Mouse (Mus musculus) cerebellum, adult 9-10 months (tissue): ENCODE results near the gene Atoh8.
A peak's percentile ranks its signal among the peaks of the same experiment; 100 is the strongest.

Experiments
- DNase-seq: peaks from one replicate; pipeline ENCODE4 v3.0.0; 2022

Gene Atoh8

DNA sequence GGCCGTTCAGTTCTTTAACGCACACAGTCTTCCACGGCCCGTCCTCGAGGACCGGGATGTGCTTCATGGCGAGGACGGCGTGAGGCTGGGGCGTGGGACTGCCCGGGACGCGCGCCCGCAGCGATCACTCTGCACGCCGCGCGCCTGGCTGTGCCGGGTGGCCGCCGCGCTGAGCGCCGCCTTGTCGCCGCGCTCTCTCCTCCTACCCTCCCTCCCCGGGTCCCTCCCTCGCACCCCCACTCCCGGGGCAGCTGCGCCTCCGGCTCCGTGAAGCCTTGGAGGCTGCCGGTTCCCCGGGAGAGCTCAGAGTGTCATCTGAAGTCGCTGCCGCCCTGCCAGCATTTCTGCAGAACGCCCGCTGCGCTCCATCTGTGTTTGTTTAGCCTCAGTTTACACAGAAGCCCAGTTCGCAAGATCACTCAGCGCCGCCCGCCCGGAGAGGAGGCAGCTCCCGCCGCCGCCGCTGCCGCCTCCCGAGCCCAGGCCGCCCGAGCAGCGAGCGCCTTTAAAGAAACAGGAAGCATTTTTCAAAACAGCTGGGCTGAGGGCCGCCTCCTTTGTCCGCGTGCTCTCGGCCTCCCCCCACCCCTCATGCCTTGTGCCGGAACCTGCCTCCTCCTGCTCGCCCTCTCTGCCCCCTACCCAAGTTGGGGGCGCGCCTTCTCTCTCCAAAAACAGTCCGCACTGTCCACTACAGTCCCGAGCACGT, at the start of gene Atoh8:
Atoh8 (minus strand) TSS at position 480 of the 709 bp plus-strand sequence.
- DNase-seq: peak; percentile 66

GRCm38 (mm10) chr6:72283914-72284313, 48.5 kb upstream of the Atoh8 start:
- DNase-seq: peak; percentile 55

GRCm38 (mm10) chr6:72280410-72280998, 45.1 kb upstream of the Atoh8 start:
- no peak for DNase-seq

- no peak for DNase-seq
These were observed 44.1 kb upstream of the Atoh8 start for GRCm38 (mm10) chr6:72279505-72279904.

- DNase-seq: no peak
These were observed 43.5 kb upstream of the Atoh8 start for GRCm38 (mm10) chr6:72278835-72279234.

DNA sequence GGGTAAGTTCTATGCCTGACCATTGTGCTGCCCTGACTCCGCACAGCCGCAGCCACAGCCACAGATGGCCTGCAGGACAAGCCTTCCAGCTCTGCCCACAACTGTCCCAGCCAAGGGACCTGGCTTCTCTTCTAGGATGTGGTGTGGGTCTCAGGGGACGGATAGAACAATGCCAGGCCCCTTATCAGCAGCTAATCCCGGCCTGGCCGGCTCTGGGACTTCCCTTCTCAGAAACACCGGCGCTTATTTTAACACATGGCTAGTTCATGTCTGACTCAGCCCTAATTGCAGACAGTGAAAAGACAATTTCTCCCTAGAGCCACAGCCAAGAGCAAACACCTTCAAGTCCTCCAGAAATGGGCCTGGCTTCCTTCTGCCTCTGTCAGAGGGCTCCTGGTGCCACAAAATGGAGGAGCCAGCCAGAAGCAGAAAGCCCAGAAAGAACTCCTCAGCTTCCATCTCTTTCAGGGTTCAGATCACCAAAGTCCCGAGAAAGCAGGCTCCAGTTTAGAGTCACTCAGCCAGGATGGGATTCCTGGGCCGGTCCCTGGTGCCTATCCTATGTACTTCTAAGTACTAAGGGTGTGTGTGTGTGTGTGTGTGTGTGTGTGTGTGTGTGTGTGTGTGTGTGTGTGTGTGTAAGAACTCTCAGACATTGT, 42.3 kb upstream of the Atoh8 start:
- no peak for DNase-seq

- DNase-seq: no peak
These were observed 41.6 kb upstream of the Atoh8 start for GRCm38 (mm10) chr6:72276972-72277441.

GRCm38 (mm10) chr6:72276141-72276540, 40.8 kb upstream of the Atoh8 start:
- DNase-seq: no peak

DNA sequence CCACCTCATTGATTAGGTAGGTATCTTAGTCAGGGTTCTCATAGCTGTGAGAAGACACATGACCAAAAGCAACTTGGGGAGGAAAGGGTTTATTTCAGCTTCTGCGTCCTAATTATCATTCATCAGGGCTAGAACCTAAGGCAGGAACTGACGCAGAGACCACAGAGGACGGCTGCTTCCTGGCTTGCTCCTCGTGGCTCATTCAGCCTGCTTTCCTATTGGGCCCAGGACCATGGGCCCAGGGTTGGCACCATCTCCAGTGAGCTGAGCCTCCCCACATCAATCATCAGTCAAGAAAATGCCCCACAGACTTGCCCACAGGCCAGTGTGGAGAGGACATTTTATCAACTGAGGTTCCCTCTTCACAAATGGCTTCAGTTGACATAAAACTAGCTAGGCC, 40.1 kb upstream of the Atoh8 start:
- no peak for DNase-seq

GRCm38 (mm10) chr6:72273153-72273552, 37.8 kb upstream of the Atoh8 start:
- no peak for DNase-seq

DNA sequence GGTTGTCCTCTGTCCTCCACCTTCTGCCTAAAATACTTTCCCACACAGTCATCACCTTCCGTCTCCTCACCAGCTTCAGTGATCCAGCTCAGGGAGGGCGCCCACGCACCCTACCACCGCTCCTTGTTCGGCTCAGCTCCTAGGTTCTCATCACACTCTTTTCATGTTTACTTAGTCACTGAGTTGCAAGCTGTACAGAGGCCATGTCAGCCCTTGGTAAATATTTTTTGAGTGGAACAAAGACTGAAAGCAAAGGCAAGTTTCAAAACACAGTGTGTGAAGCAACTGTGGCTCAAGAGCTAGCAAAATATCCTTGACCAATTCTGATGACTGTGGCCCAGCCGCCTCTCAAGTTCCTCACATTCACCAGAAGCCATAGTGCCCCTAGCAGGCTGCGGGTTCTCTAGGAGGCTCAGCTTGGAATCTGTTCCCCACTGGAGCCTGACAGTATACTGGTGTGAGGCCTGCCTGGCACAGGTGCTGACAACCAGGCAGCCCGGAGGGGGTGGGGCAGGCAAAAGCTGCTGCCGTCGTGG, 36.9 kb upstream of the Atoh8 start:
- DNase-seq: no peak

DNA sequence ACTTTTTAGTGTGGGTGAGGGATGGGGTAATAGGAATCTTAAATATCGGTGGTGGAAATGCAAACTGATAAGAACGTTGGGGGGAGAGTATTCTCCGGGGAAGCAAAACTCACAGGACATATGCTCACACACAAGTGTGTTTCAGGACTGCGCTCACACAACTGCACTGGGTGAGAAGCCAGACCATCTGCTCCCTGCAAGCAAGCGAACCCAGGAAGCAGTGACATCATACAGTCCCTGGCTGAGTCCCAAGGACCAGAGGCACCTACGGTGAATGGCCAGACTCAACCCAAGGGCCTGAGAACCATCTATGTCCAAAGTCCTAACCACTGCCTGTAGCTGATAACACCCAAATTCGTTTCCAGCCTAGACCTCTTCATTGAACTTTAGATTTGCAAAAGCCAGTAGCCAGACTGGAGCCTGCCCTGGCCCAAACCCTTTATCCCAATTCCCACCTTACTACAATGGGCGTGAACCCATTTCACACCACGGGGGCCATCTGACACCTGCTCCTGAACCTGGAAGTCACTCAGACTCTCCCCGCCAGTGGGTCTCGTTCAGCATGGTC, 35.7 kb upstream of the Atoh8 start:
- DNase-seq: peak; percentile 89

- DNase-seq: no peak
These were observed 34.9 kb upstream of the Atoh8 start for GRCm38 (mm10) chr6:72270258-72270657.

DNA sequence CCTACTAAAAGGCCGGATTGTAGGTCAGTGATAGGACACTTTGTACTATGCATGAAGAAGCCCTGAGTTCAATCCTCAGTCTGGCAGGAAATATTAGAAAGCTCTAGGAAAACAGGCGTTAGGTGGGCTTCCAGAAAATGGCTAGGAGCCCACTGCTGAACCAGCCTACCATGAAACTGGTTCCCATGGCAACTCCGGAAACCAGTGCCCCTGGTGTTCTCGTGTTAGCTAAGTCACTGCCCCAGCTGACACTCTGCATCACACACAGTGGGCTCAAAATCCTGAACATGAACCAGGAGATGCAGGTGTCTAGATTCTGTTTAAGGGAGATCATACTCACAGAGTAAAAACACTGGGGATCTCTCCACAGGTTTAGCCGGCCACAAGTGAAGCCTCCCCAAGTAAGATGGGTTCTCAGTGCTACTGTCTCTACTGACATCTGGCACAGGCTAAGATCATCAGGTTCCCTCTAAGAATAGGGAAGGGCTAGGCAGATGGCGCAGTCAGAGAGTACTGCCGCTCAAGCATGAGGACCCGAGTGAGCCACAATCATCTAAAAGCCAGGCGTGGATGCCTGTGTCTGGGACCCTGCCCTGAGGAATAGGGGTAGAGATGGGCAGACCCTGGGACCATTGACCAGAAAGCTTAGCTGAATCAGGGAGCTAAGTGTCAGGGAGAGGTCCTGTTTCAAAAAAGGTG, 32.9 kb upstream of the Atoh8 start:
- no peak for DNase-seq

DNA sequence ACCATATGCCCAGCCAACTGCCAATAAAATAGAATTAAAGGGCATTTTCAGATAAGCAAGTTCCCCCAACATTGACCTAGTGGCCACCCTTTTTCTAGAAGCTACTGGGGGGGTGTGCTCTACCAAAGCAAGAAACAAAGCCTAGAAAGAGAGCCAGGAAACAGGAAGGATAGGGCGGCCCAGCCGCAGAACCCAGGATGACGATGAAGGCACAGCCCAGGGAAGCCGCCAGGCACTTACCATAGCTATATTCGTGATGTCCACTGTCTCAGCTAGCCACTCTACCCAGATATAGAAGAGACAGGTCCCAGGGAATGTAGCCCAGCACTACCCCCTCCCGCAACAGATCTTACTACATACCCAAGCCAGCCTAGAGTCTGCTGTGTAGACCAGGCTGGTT, 30.3 kb upstream of the Atoh8 start:
- no peak for DNase-seq

DNA sequence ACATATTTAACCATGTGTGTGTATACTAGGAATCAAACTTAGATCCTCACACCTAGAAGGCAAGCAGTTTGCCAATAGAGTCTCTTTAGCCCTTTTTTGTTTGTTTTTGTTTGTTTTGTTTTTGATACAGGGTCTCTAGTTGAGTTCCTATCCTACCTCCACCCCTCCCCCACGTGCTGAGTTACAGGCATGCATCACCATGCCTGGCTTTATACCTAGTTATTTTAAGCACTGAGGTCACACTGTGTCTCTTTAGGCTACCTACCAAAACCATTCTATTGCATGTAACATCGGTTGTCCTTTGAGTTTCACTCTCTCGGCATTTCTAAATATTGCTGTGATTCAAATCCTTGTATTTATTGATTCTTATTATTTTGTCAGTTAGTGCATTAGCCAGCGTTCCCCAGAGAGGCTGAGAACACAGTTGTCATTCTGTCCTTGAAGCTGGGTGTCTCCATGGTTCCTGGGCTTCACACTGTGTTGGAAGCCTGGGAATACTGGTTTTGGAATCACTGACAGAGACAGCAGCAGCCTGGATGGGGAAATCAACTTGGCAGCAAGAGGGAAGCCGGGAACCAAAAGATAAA, 28.4 kb upstream of the Atoh8 start:
- DNase-seq: no peak

DNA sequence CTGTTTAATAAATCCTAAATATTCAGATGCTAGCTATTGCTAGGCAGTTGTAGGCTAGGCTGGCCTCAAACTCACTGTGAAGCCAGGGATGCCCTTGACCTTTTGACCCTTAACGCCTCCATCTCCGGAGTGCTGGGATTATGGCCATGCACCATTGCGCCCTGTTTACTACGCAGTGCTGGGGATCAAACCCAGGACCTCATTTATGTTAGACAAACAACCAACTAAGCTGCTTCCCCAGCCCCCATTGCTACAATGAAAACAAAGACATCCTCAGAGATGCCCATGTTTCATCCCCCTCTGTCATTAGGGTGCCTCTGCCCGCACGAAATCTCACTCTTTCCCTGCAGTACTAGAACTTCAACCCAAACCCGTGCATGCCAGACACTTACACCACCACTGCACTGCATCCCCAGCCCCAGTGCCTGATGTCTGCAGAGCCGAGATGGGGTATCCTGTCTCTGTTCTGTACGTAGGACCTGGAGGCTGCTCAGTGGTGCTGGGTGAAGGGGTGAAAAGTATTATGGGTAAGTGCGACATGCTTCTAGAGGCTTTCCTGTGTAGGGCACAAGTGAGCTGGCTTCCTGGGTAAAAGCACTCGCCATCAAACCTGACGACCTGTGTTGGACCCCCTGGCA, 26.4 kb upstream of the Atoh8 start:
- no peak for DNase-seq

- DNase-seq: peak; percentile 89
These were observed 25.8 kb upstream of the Atoh8 start for GRCm38 (mm10) chr6:72260981-72261682.

DNA sequence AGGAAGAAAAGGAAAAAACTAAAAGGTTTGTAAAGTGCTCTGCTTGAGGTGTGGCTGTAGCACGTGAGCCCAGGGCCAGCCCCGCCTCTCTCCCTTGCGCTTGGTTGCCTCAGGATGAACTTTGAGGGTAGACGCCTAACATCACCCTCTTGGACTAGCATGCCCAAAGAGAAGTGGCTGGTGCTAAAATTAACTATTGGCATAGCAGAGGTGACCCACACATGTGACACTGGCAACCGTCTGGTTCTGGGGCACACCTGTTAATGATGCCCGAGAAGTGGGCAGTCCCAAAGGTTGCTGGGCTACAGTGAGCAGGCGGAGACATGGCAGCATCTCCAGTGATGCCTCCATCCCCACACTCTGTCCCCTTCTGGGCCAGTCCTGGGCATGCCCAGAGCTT, 24.1 kb upstream of the Atoh8 start:
- no peak for DNase-seq

DNA sequence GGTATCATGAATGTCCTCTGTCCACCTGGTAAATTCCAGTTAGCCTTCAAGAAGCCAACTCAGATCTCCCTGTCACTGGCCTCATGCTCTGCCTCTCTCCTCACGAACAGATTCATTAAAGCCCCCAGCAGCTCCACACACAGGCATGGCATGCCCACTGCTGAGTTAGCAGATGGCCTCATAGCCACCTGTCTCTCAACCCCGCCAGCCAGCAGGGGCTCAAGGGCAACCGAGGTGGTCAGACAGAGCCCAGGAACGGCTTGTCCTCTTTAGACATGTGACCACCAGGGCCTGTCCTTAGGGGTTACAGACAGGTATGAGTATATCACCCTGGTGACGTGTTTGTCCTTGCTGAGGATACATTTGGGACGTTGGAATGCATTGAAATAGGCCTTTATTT, 19.9 kb upstream of the Atoh8 start:
- DNase-seq: peak; percentile 76

DNA sequence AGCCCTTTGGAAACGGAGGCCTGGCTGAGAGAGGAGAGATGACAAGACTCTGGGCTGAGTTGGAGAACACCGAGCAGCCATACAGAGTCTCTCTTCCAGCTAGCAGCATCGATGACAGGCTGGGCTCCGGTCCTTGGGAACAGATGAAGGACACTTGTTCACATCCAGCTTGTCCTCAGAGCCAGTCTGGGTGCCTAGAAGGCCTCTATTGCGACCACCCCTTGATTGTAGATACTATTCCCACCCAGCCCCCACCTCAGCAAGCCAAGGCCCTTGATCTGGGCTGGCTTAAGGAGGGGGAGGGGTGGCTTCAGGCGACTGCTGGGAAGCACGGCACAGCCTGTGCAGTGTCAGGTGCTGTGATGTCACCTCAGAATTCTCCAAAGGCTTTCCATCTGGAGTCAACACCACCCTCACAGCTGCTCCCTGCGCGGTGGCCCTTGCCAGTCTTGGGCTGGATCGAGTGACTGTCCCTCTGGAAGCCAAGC, 19.3 kb upstream of the Atoh8 start:
- no peak for DNase-seq
